Mouse (Mus musculus) midbrain, embryonic 12.5 days (tissue): ENCODE results near the gene Rasl11b. TPM values are rescaled to one million over a fixed set of nuclear protein-coding genes. Genes with fewer than 3 reads are reported as not detected.

Experiments used
- ATAC-seq: fragments of 200-750 bp; cut with Nextera tagmentation; 2 replicates; pipeline ENCODE4 v1.8.0; 2017; ENCODE audit warnings: low read depth, moderate TSS enrichment, moderate library complexity; ENCODE audit not compliant: low FRiP score
- H3K27ac ChIP-seq: fragments of 300-500 bp; sonication (generic); replicated peaks from 2 replicates; pipeline ENCODE4 v1.5.1; 2016; ENCODE audit warnings: mild to moderate bottlenecking
- H3K27me3 ChIP-seq: fragments of 300-500 bp; sonication (generic); 2 replicates; pipeline ENCODE4 v1.6.1; 2016; ENCODE audit warnings: mild to moderate bottlenecking
- H3K36me3 ChIP-seq: fragments of 300-500 bp; sonication (generic); 2 replicates; pipeline ENCODE4 v1.6.1; 2016
- H3K4me1 ChIP-seq: fragments of 300-500 bp; sonication (generic); 2 replicates; pipeline ENCODE4 v1.6.1; 2016
- H3K4me2 ChIP-seq: fragments of 300-500 bp; sonication (generic); replicated peaks from 2 replicates; pipeline ENCODE4 v1.6.1; 2016; ENCODE audit warnings: mild to moderate bottlenecking, moderate library complexity
- H3K4me3 ChIP-seq: fragments of 300-500 bp; sonication (generic); 2 replicates; pipeline ENCODE4 v1.5.1; 2016; ENCODE audit warnings: mild to moderate bottlenecking
- H3K9ac ChIP-seq: fragments of 300-500 bp; sonication (generic); replicated peaks from 2 replicates; pipeline ENCODE4 v1.6.1; 2016; ENCODE audit warnings: mild to moderate bottlenecking, moderate library complexity
- H3K9me3 ChIP-seq: fragments of 300-500 bp; sonication (generic); 2 replicates; pipeline ENCODE4 v1.6.1; 2016; ENCODE audit warnings: mild to moderate bottlenecking
- WGBS: fragments of 180-500 bp; shearing (Covaris S2); methylation state at CpG from one replicate; pipeline ENCODE4 v1.1.7; 2016; 5-methylcytosine and 5-hydroxymethylcytosine counted together
- polyA plus RNA-seq: library from polyadenylated mRNA; unstranded; fragments of >200 nt; fragmentation: Nextera tagmentation; extraction: Ambion mirVana; gene quantifications from 2 replicates; pipeline ENCODE4 v1.2.1, GENCODE M21; 2016

Gene Rasl11b
- polyA plus RNA-seq = 26.5 and 31.3 TPM in 2 replicates

DNA sequence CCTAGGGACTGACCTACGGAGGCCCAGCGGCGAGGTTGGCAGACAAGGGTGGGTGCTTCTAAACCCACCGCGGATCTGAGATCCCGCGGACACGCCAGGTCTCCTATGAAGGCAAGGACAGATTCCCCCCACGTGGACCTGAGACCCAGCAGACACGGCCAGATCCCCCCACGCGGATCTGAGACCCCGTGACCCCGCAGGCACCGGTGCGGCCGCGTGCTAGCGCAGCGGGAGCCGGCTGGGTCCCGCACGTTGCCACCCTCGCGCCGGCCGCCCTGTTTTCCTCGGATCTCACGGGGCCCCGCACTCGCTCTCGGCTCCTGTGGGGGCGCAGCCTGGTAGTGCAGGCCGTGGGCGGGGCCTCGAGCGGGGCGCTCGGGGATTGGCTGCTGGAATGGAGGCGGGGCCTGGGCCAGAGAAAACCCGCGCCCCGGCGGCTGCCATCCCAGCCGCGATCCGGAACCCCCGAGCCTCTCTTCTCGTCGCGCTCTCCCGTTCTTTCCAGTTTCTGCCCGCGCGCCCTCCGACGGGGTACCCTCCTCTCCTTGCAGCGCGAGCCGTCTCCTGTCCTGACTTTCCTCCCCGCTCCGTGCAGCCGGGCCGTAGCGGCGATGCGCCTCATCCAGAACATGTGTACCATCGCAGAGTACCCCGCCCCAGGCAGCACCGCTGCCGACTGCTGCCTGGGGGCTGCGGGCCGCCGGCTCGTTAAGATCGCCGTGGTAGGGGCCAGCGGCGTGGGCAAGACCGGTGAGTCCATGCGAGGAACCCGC lies at the start of gene Rasl11b:
Rasl11b (plus strand) TSS at position 446 of the 773 bp plus-strand sequence.
- peaks cover 38% of the 10 kb centered on the region for H3K4me1 ChIP-seq
- peaks cover 28% of the 10 kb centered on the region for H3K27me3 ChIP-seq
- under 1% methylated on average over 81 of the region's 82 CpGs for WGBS
- no peaks in the 10 kb centered on the region for H3K9me3 ChIP-seq
- peak; percentile 94 for ATAC-seq
- peaks cover 6% of the 10 kb centered on the region; the same call in 1 of the 2 replicates for H3K36me3 ChIP-seq
- H3K4me3 ChIP-seq = peak within 1 kb of the TSS; percentile 81
- H3K9ac ChIP-seq = peak within 1 kb of the TSS; percentile 82
- H3K27ac ChIP-seq = peak within 1 kb of the TSS; percentile 67; the same call in 1 of the 2 replicates
- peak within 1 kb of the TSS; percentile 91 for H3K4me2 ChIP-seq

GRCm38 (mm10) chr5:74147631-74148030 lies 47.5 kb upstream of the Rasl11b start:
- H3K36me3 ChIP-seq = no peaks in the 10 kb centered on the region
- 91% methylated on average over 10 of the region's 10 CpGs for WGBS
- H3K4me1 ChIP-seq = no peaks in the 10 kb centered on the region

DNA sequence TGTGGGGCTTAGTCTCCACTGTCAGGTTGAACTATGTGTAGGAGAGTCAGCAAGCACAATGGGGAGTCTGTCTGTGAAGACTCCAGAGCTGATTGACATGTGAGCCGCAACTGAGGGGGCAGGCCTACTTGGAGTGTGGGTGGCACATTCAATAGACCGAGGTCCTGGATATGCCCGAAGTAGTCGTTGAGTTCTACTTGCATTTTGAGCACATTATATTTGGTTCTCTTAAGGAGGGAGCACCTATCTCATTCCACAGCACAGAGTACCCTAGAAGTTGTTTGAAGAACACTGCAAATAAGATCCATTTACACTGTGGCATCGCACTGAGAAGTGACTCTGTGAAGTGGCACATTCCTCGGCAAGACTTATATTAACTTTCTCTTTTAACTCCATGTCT lies 45.1 kb upstream of the Rasl11b start:
- 95% methylated on average over 6 of the region's 6 CpGs for WGBS
- no peak for ATAC-seq
- Histone ChIP-seq H3K9me3 (no peaks in the 10 kb centered on the region), H3K4me3 (no peak overlapping the region), H3K27me3 (no peaks in the 10 kb centered on the region), H3K36me3 (no peaks in the 10 kb centered on the region), H3K9ac (no peak overlapping the region), H3K27ac (no peak overlapping the region), H3K4me1 (no peaks in the 10 kb centered on the region), H3K4me2 (no peak overlapping the region)

More at GRCm38 (mm10) chr5:74147631-74148030, 47.5 kb upstream of the Rasl11b start:
- Histone ChIP-seq H3K4me2 (no peak overlapping the region), H3K27me3 (no peaks in the 10 kb centered on the region), H3K4me3 (no peak overlapping the region), H3K9me3 (no peaks in the 10 kb centered on the region), H3K9ac (no peak overlapping the region), H3K27ac (no peak overlapping the region)
- ATAC-seq = no peak

- Histone ChIP-seq H3K4me3 (no peak overlapping the region), H3K9ac (no peak overlapping the region), H3K4me1 (no peaks in the 10 kb centered on the region), H3K4me2 (no peak overlapping the region), H3K36me3 (no peaks in the 10 kb centered on the region), H3K27me3 (no peaks in the 10 kb centered on the region), H3K9me3 (no peaks in the 10 kb centered on the region), H3K27ac (no peak overlapping the region)
- WGBS = 92% methylated on average over 11 of the region's 11 CpGs
- ATAC-seq = no peak
Observed at GRCm38 (mm10) chr5:74151774-74152173, 43.3 kb upstream of the Rasl11b start.

- Histone ChIP-seq H3K9ac (no peak overlapping the region), H3K36me3 (no peaks in the 10 kb centered on the region), H3K27me3 (peaks cover 6% of the 10 kb centered on the region), H3K4me2 (no peak overlapping the region), H3K9me3 (no peaks in the 10 kb centered on the region), H3K27ac (no peak overlapping the region), H3K4me3 (no peak overlapping the region), H3K4me1 (no peaks in the 10 kb centered on the region)
- WGBS = 67% methylated on average over 7 of the region's 7 CpGs
- ATAC-seq = no peak
Observed at GRCm38 (mm10) chr5:74155860-74156351, 39.2 kb upstream of the Rasl11b start.

DNA sequence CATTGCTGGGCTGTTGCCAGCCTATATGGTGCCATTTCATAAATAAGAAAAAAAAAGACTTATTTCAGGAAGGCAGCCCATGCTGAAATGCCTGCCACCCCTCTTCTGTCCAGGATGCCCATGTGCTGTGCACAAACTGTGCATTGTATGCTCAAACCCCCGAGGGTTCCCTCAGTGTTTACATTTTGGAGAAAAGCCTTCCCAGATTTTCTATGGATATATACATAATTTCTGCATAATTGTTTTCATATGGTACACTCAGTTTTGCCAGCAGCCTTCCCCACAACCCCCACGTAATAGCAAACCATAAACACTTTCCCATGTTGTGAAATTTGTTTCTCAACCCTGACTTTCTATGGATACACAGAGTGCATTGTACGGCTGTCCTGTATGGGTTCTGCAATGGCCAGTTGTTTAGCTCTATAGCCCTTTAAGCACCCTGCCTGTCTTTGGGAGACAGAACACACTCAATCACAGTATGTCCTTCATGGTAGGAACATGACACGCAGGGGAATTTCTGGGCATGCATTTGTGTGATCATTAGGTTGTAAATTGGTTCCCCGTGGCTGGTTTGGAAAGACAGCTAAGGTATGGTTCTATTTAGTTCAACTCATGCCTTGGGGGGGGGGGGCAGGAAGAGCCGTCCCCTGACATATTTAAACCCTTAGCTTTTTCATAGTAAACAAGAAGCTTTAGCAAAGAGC lies 36.0 kb upstream of the Rasl11b start:
- Histone ChIP-seq H3K4me1 (peaks cover 9% of the 10 kb centered on the region), H3K36me3 (no peaks in the 10 kb centered on the region), H3K27ac (no peak overlapping the region), H3K9me3 (no peaks in the 10 kb centered on the region), H3K27me3 (peaks cover 24% of the 10 kb centered on the region), H3K4me2 (no peak overlapping the region), H3K4me3 (no peak overlapping the region), H3K9ac (no peak overlapping the region)
- no peak for ATAC-seq
- 87% methylated on average over 6 of the region's 6 CpGs for WGBS

DNA sequence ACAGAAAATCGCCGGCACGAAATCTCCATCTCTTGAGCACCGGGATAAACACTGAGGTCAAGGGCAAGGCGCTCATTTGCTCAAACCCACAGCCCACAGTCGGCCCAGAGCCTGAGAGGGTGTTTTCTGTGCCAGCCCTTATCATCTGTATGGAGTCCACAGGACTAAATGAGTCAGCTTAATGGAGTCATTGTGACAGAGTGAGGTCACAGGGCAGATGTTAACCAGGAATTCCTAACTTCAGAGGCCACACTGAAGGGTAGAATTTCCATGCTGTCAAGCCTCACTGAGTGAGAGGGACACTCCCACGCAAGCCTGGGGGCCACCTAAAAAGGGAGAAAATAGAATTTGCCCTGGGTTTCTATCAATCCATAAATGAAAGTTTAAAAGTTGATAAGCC lies 35.2 kb upstream of the Rasl11b start:
- ATAC-seq = no peak
- H3K4me3 ChIP-seq = no peak overlapping the region
- no peak overlapping the region for H3K4me2 ChIP-seq
- H3K9ac ChIP-seq = no peak overlapping the region
- H3K27me3 ChIP-seq = peaks cover 33% of the 10 kb centered on the region
- H3K27ac ChIP-seq = no peak overlapping the region
- no peaks in the 10 kb centered on the region for H3K9me3 ChIP-seq
- H3K4me1 ChIP-seq = peaks cover 9% of the 10 kb centered on the region
- 76% methylated on average over 7 of the region's 7 CpGs for WGBS
- no peaks in the 10 kb centered on the region for H3K36me3 ChIP-seq

DNA sequence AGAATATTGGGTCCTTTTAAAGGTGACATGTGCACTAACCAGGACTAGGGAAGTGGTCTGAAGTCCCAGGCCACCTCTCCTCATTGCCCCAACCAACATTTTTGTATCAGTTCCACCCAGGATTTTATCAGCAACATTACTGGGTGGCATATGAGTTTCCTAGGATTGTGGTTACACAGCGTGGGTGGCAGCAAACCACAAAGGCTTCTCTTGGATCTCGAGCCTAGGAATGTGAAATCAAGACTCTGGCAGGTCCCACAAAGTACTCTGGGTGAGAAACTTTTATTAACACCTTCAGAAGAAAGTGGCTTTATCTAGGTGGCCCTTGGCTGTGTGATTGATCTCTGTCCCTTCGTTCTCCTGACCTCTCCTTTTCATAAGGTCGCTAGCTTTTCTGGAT lies 34.7 kb upstream of the Rasl11b start:
- Histone ChIP-seq H3K27me3 (peaks cover 36% of the 10 kb centered on the region), H3K9ac (no peak overlapping the region), H3K36me3 (no peaks in the 10 kb centered on the region), H3K9me3 (no peaks in the 10 kb centered on the region), H3K4me2 (no peak overlapping the region), H3K4me1 (peaks cover 9% of the 10 kb centered on the region), H3K27ac (no peak overlapping the region), H3K4me3 (no peak overlapping the region)
- ATAC-seq = no peak
- WGBS = 79% methylated on average over 4 of the region's 4 CpGs

GRCm38 (mm10) chr5:74161297-74161926 lies 33.7 kb upstream of the Rasl11b start:
- Histone ChIP-seq H3K36me3 (no peaks in the 10 kb centered on the region), H3K4me1 (peaks cover 9% of the 10 kb centered on the region), H3K9me3 (no peaks in the 10 kb centered on the region), H3K4me2 (peak overlapping the region; percentile 48), H3K27ac (0 out of 2 replicates have a peak overlapping the region, but pooled peaks have one; percentile 30), H3K9ac (peak overlapping the region; percentile 34), H3K4me3 (peak overlapping the region; percentile 25), H3K27me3 (peaks cover 47% of the 10 kb centered on the region)
- peak; percentile 85 for ATAC-seq
- 26% methylated on average over 15 of the region's 15 CpGs for WGBS

GRCm38 (mm10) chr5:74162013-74162412 lies 33.1 kb upstream of the Rasl11b start:
- Histone ChIP-seq H3K9me3 (no peaks in the 10 kb centered on the region), H3K4me2 (peak overlapping the region; percentile 48), H3K4me3 (peak overlapping the region; percentile 25; the same call in 1 of the 2 replicates), H3K9ac (peak overlapping the region; percentile 34; the same call in 1 of the 2 replicates), H3K36me3 (no peaks in the 10 kb centered on the region), H3K4me1 (peaks cover 9% of the 10 kb centered on the region), H3K27me3 (peaks cover 52% of the 10 kb centered on the region), H3K27ac (0 out of 2 replicates have a peak overlapping the region, but pooled peaks have one; percentile 30)
- ATAC-seq = peak; percentile 55
- WGBS = 29% methylated on average over 3 of the region's 3 CpGs

- peaks cover 9% of the 10 kb centered on the region for H3K4me1 ChIP-seq
- no peak overlapping the region for H3K9ac ChIP-seq
- H3K4me2 ChIP-seq = no peak overlapping the region
- H3K9me3 ChIP-seq = no peaks in the 10 kb centered on the region
- ATAC-seq = no peak
- H3K36me3 ChIP-seq = no peaks in the 10 kb centered on the region
- no peak overlapping the region for H3K27ac ChIP-seq
- H3K27me3 ChIP-seq = peaks cover 55% of the 10 kb centered on the region
- WGBS = 91% methylated on average over 6 of the region's 6 CpGs
- H3K4me3 ChIP-seq = no peak overlapping the region
Observed at GRCm38 (mm10) chr5:74163141-74163540, 31.9 kb upstream of the Rasl11b start.
